Mouse (Mus musculus): ENCODE data around the gene Vwa3b. TPM values are rescaled to one million over a fixed set of nuclear protein-coding genes. Genes with fewer than 3 reads are reported as not detected.

Vwa3b gene
- polyA plus RNA-seq (2014; fragmentation: Nextera tagmentation; extraction: Ambion mirVana): 0.34 and 0.54 TPM in 2 replicates

- H3K27ac ChIP-seq (replicated peaks; ENCODE audit: low read depth, low read length): no peak within 1 kb of the TSS
- H3K4me3 ChIP-seq (replicated peaks; ENCODE audit: low read depth, low read length): no peak within 1 kb of the TSS
- H3K4me1 ChIP-seq (ENCODE audit: control insufficient read depth, insufficient read depth, low read length): 0 out of 2 replicates have a peak, but pooled peaks cover 7% of the 10 kb centered on the region
- H3K9ac ChIP-seq (replicated peaks; ENCODE audit: low read length): no peak within 1 kb of the TSS
- 72% methylated on average over 5 of the region's 5 CpGs for WGBS
- H3K9me3 ChIP-seq (ENCODE audit: control insufficient read depth, low read length): no peaks in the 10 kb centered on the region
- DNase-seq (no peak), ATAC-seq (ENCODE audit: low FRiP score, low TSS enrichment) (no peak)
- no peak within 1 kb of the TSS for H3K4me2 ChIP-seq (ENCODE audit: low read length)
- H3K36me3 ChIP-seq (ENCODE audit: control insufficient read depth, insufficient read depth, low read length): no peaks in the 10 kb centered on the region
- no peaks in the 10 kb centered on the region for H3K27me3 ChIP-seq (ENCODE audit: control insufficient read depth, insufficient read depth, low read length)
These were observed at the start of gene Vwa3b for GRCm38 (mm10) chr1:37025962-37026686. TSS of gene Vwa3b (plus strand) at chr1:37026596.

GRCm38 (mm10) chr1:36976770-36977169 lies 49.6 kb upstream of the Vwa3b start:
- WGBS: 91% methylated on average over 4 of the region's 4 CpGs
- no peak overlapping the region for H3K4me3 ChIP-seq (replicated peaks; ENCODE audit: low read depth, low read length)
- ATAC-seq (ENCODE audit: low FRiP score, low TSS enrichment): no peak
- no peaks in the 10 kb centered on the region for H3K4me1 ChIP-seq (ENCODE audit: control insufficient read depth, insufficient read depth, low read length)
- DNase-seq: no peak
- no peaks in the 10 kb centered on the region for H3K27me3 ChIP-seq (ENCODE audit: control insufficient read depth, insufficient read depth, low read length)
- no peaks in the 10 kb centered on the region for H3K9me3 ChIP-seq (ENCODE audit: control insufficient read depth, low read length)
- no peak overlapping the region for H3K4me2 ChIP-seq (ENCODE audit: low read length)
- no peaks in the 10 kb centered on the region for H3K36me3 ChIP-seq (ENCODE audit: control insufficient read depth, insufficient read depth, low read length)
- no peak overlapping the region for H3K9ac ChIP-seq (replicated peaks; ENCODE audit: low read length)
- H3K27ac ChIP-seq (replicated peaks; ENCODE audit: low read depth, low read length): no peak overlapping the region

- H3K4me2 ChIP-seq (ENCODE audit: low read length): no peak overlapping the region
- H3K9me3 ChIP-seq (ENCODE audit: control insufficient read depth, low read length): no peaks in the 10 kb centered on the region
- H3K27ac ChIP-seq (replicated peaks; ENCODE audit: low read depth, low read length): no peak overlapping the region
- no peaks in the 10 kb centered on the region for H3K27me3 ChIP-seq (ENCODE audit: control insufficient read depth, insufficient read depth, low read length)
- H3K9ac ChIP-seq (replicated peaks; ENCODE audit: low read length): no peak overlapping the region
- no peak for DNase-seq
- H3K36me3 ChIP-seq (ENCODE audit: control insufficient read depth, insufficient read depth, low read length): no peaks in the 10 kb centered on the region
- no peak overlapping the region for H3K4me3 ChIP-seq (replicated peaks; ENCODE audit: low read depth, low read length)
- H3K4me1 ChIP-seq (ENCODE audit: control insufficient read depth, insufficient read depth, low read length): 0 out of 2 replicates have a peak, but pooled peaks cover 5% of the 10 kb centered on the region
- 88% methylated on average over 9 of the region's 9 CpGs for WGBS
- ATAC-seq (ENCODE audit: low FRiP score, low TSS enrichment): no peak
These were observed 44.0 kb upstream of the Vwa3b start for GRCm38 (mm10) chr1:36982191-36982961.

GRCm38 (mm10) chr1:36983754-36984153 lies 42.6 kb upstream of the Vwa3b start:
- Histone ChIP-seq H3K27me3 (ENCODE audit: control insufficient read depth, insufficient read depth, low read length) (no peaks in the 10 kb centered on the region), H3K4me1 (ENCODE audit: control insufficient read depth, insufficient read depth, low read length) (0 out of 2 replicates have a peak, but pooled peaks cover 5% of the 10 kb centered on the region), H3K36me3 (ENCODE audit: control insufficient read depth, insufficient read depth, low read length) (no peaks in the 10 kb centered on the region), H3K4me2 (ENCODE audit: low read length) (no peak overlapping the region), H3K27ac (replicated peaks; ENCODE audit: low read depth, low read length) (no peak overlapping the region), H3K9ac (replicated peaks; ENCODE audit: low read length) (no peak overlapping the region), H3K4me3 (replicated peaks; ENCODE audit: low read depth, low read length) (no peak overlapping the region), H3K9me3 (ENCODE audit: control insufficient read depth, low read length) (no peaks in the 10 kb centered on the region)
- ATAC-seq (ENCODE audit: low FRiP score, low TSS enrichment) (no peak), DNase-seq (no peak)
- 42% methylated on average over 4 of the region's 4 CpGs for WGBS

GRCm38 (mm10) chr1:36984406-36984805 lies 42.0 kb upstream of the Vwa3b start:
- Histone ChIP-seq H3K9me3 (ENCODE audit: control insufficient read depth, low read length) (no peaks in the 10 kb centered on the region), H3K4me2 (ENCODE audit: low read length) (no peak overlapping the region), H3K9ac (replicated peaks; ENCODE audit: low read length) (no peak overlapping the region), H3K36me3 (ENCODE audit: control insufficient read depth, insufficient read depth, low read length) (no peaks in the 10 kb centered on the region), H3K4me3 (replicated peaks; ENCODE audit: low read depth, low read length) (no peak overlapping the region), H3K27me3 (ENCODE audit: control insufficient read depth, insufficient read depth, low read length) (no peaks in the 10 kb centered on the region), H3K4me1 (ENCODE audit: control insufficient read depth, insufficient read depth, low read length) (0 out of 2 replicates have a peak, but pooled peaks cover 5% of the 10 kb centered on the region), H3K27ac (replicated peaks; ENCODE audit: low read depth, low read length) (no peak overlapping the region)
- WGBS: 27% methylated on average over 6 of the region's 6 CpGs
- no peak for DNase-seq
- ATAC-seq (ENCODE audit: low FRiP score, low TSS enrichment): no peak

GRCm38 (mm10) chr1:36985896-36986295 lies 40.5 kb upstream of the Vwa3b start:
- DNase-seq: no peak
- Histone ChIP-seq H3K9ac (replicated peaks; ENCODE audit: low read length) (no peak overlapping the region), H3K4me3 (replicated peaks; ENCODE audit: low read depth, low read length) (no peak overlapping the region), H3K9me3 (ENCODE audit: control insufficient read depth, low read length) (no peaks in the 10 kb centered on the region), H3K4me2 (ENCODE audit: low read length) (no peak overlapping the region), H3K4me1 (ENCODE audit: control insufficient read depth, insufficient read depth, low read length) (0 out of 2 replicates have a peak, but pooled peaks cover 5% of the 10 kb centered on the region), H3K27ac (replicated peaks; ENCODE audit: low read depth, low read length) (no peak overlapping the region), H3K36me3 (ENCODE audit: control insufficient read depth, insufficient read depth, low read length) (no peaks in the 10 kb centered on the region), H3K27me3 (ENCODE audit: control insufficient read depth, insufficient read depth, low read length) (no peaks in the 10 kb centered on the region)
- ATAC-seq (ENCODE audit: low FRiP score, low TSS enrichment): no peak
- WGBS: 17% methylated on average over 6 of the region's 6 CpGs

- DNase-seq: no peak
- ATAC-seq (ENCODE audit: low FRiP score, low TSS enrichment): no peak
- 29% methylated on average over 14 of the region's 14 CpGs for WGBS
- Histone ChIP-seq H3K9ac (replicated peaks; ENCODE audit: low read length) (no peak overlapping the region), H3K4me3 (replicated peaks; ENCODE audit: low read depth, low read length) (no peak overlapping the region), H3K9me3 (ENCODE audit: control insufficient read depth, low read length) (no peaks in the 10 kb centered on the region), H3K27ac (replicated peaks; ENCODE audit: low read depth, low read length) (no peak overlapping the region), H3K4me2 (ENCODE audit: low read length) (no peak overlapping the region), H3K36me3 (ENCODE audit: control insufficient read depth, insufficient read depth, low read length) (no peaks in the 10 kb centered on the region), H3K27me3 (ENCODE audit: control insufficient read depth, insufficient read depth, low read length) (no peaks in the 10 kb centered on the region), H3K4me1 (ENCODE audit: control insufficient read depth, insufficient read depth, low read length) (0 out of 2 replicates have a peak, but pooled peaks cover 5% of the 10 kb centered on the region)
These were observed 39.8 kb upstream of the Vwa3b start for GRCm38 (mm10) chr1:36986396-36987160.
